Mouse (Mus musculus): ENCODE data around the gene Stac.

GRCm38 (mm10) chr9:111578784-111579183 is 111.4 kb downstream of the Stac start:
- no peak for TF ChIP-seq CTCF (IDR thresholded peaks at IDR 0.05; ENCODE audit: low read depth, low read length)
- no peak for TF ChIP-seq GATA1 (IDR thresholded peaks at IDR 0.05; ENCODE audit: borderline replicate concordance, low read length)
